In the genomic region with DNA sequence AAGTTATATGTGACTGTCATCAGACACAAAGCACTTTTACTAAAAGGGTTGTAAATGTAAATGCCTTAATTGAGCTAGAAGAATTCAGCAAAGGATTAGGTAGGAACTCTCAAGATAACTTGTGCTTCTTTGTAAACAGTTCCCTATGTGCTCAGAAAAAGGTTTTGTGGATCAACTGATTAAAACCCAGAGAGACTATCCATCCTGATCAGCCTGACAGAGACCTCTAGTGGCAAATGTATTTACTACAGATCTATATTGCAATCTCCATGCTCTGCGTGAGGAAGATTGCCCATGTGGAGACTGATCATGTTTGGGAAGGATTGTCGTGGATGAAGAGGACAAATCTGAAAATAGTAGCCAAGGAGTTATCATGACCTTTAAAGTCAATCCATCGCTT, we compare ENCODE assay signal across 9 mouse cellular contexts. TPM values are rescaled to one million over a fixed set of nuclear protein-coding genes. Genes with fewer than 3 reads are reported as not detected.
DNase-seq lines count a peak whose midpoint lies in the region; ATAC-seq lines count a peak whose summit lies in the region.
"Had no signal": no experiment of that assay in that cellular context is flagged by ENCODE, and none has a peak within 500 bp of the region (broad histone marks: within the 10 kb centered on the region; RNA-seq: fewer than 3 reads in every experiment).

No protein-coding gene starts in this region.

- 0 out of 2 replicates have a peak, but pooled peaks have one; percentile 29 for ATAC-seq in liver, embryonic 11.5 days (replicated peaks; ENCODE audit: low FRiP score)
- peak; percentile 65; the same call in 1 of the 2 replicates for ATAC-seq in forebrain, embryonic 14.5 days
- 0 out of 2 replicates have a peak, but pooled peaks have one; percentile 52 for ATAC-seq in neural tube, embryonic 14.5 days (ENCODE audit: low read depth)

- H3K27me3 ChIP-seq in liver, embryonic 11.5 days (replicated peaks; ENCODE audit: control insufficient read depth, insufficient read depth, low read length), result no peaks in the 10 kb centered on the region
- no peaks in the 10 kb centered on the region for H3K27me3 ChIP-seq in forebrain, embryonic 14.5 days (replicated peaks; ENCODE audit: control insufficient read depth, insufficient read depth, low read length)
- H3K27me3 ChIP-seq in neural tube, embryonic 14.5 days (ENCODE audit: control insufficient read depth, insufficient read depth, low read length), result no peaks in the 10 kb centered on the region

- H3K4me1 ChIP-seq in liver, embryonic 11.5 days (replicated peaks; ENCODE audit: control insufficient read depth, insufficient read depth, low read length), result no peaks in the 10 kb centered on the region; the same call in 1 of the 2 replicates
- no peaks in the 10 kb centered on the region for H3K4me1 ChIP-seq in forebrain, embryonic 14.5 days (ENCODE audit: control insufficient read depth, insufficient read depth, low read length)
- no peaks in the 10 kb centered on the region for H3K4me1 ChIP-seq in neural tube, embryonic 14.5 days (ENCODE audit: control insufficient read depth, insufficient read depth, low read length)

- 26% methylated on average over 3 of the region's 3 CpGs for WGBS in liver, embryonic 11.5 days
- 21% methylated on average over 3 of the region's 3 CpGs for WGBS in forebrain, embryonic 14.5 days
- 24% methylated on average over 3 of the region's 3 CpGs for WGBS in neural tube, embryonic 14.5 days

- no peak overlapping the region for H3K4me3 ChIP-seq in liver, embryonic 11.5 days (ENCODE audit: low read depth, low read length)
- H3K4me3 ChIP-seq in forebrain, embryonic 14.5 days (ENCODE audit: low read depth, low read length), result no peak overlapping the region
- no peak overlapping the region for H3K4me3 ChIP-seq in neural tube, embryonic 14.5 days (ENCODE audit: low read depth, low read length)
- H3K4me3 ChIP-seq: myocyte had no signal

- DNase-seq in embryo, embryonic 10 days (ENCODE audit: low spot score), result peak; percentile 61
- DNase-seq in embryo, embryonic 9.5 days (ENCODE audit: extremely low spot score), result no peak
- no peak for DNase-seq in liver, embryonic 11.5 days (ENCODE audit: low spot score)
- no peak for DNase-seq in liver
- DNase-seq in forebrain, embryonic 14.5 days (ENCODE audit: low spot score), result peak; percentile 65
- no peak for DNase-seq in spleen, postnatal 14 days (ENCODE audit: low spot score in 2 of 2)
- no peak for DNase-seq in kidney, postnatal 4 days

- no peak overlapping the region for H3K4me2 ChIP-seq in liver, embryonic 11.5 days
- H3K4me2 ChIP-seq in forebrain, embryonic 14.5 days (ENCODE audit: low read length), result no peak overlapping the region
- H3K4me2 ChIP-seq in neural tube, embryonic 14.5 days (ENCODE audit: low read depth, low read length), result no peak overlapping the region

- H3K27ac ChIP-seq in liver, embryonic 11.5 days (ENCODE audit: low read depth, low read length), result no peak overlapping the region
- no peak overlapping the region for H3K27ac ChIP-seq in forebrain, embryonic 14.5 days (ENCODE audit: low read depth, low read length)
- H3K27ac ChIP-seq in neural tube, embryonic 14.5 days (ENCODE audit: low read depth, low read length), result no peak overlapping the region

- H3K9ac ChIP-seq in liver, embryonic 11.5 days (ENCODE audit: low read depth, low read length), result no peak overlapping the region
- no peak overlapping the region for H3K9ac ChIP-seq in forebrain, embryonic 14.5 days (ENCODE audit: low read length)
- no peak overlapping the region for H3K9ac ChIP-seq in neural tube, embryonic 14.5 days (replicated peaks; ENCODE audit: low read depth, low read length)

- no peaks in the 10 kb centered on the region for H3K9me3 ChIP-seq in liver, embryonic 11.5 days (ENCODE audit: control insufficient read depth, low read length)
- no peaks in the 10 kb centered on the region for H3K9me3 ChIP-seq in forebrain, embryonic 14.5 days (replicated peaks; ENCODE audit: control insufficient read depth, low read length)
- H3K9me3 ChIP-seq in neural tube, embryonic 14.5 days (ENCODE audit: control insufficient read depth, low read length), result no peaks in the 10 kb centered on the region

- no peaks in the 10 kb centered on the region for H3K36me3 ChIP-seq in liver, embryonic 11.5 days (ENCODE audit: control insufficient read depth, insufficient read depth, low read length)
- no peaks in the 10 kb centered on the region for H3K36me3 ChIP-seq in forebrain, embryonic 14.5 days (ENCODE audit: control insufficient read depth, insufficient read depth, low read length)
- no peaks in the 10 kb centered on the region for H3K36me3 ChIP-seq in neural tube, embryonic 14.5 days (ENCODE audit: control insufficient read depth, insufficient read depth, low read length)

RNA-seq across cellular contexts. Expression of gene Ccnl1, which starts 19.8 kb away (rescaled TPM):
- 107 TPM in 2 replicates for polyA plus RNA-seq in liver, embryonic 11.5 days (2014; fragmentation: Nextera tagmentation; extraction: Ambion mirVana)
- polyA plus RNA-seq in forebrain, embryonic 14.5 days (2014; fragmentation: Nextera tagmentation; extraction: Ambion mirVana), result 76.6 and 84.4 TPM in 2 replicates
- polyA plus RNA-seq in neural tube, embryonic 14.5 days (2014; fragmentation: Nextera tagmentation; extraction: Ambion mirVana), result 80.2 and 97.0 TPM in 2 replicates

Comparison
In these comparisons a context has a peak if more than half of its experiments do, and no peak if none do; other contexts are left out.
1. DNase-seq: peak in embryo, embryonic 10 days (single experiment) and forebrain, embryonic 14.5 days (single experiment); none in embryo, embryonic 9.5 days (single experiment), liver, embryonic 11.5 days (single experiment), liver (single experiment), spleen, postnatal 14 days (0 of 2) and kidney, postnatal 4 days (0 of 2).
2. Peak in every context shown above with its lines, with median percentiles within 50 percentile points of each other: ATAC-seq.